Mouse (Mus musculus): ENCODE measurements around the gene Plcb2. TPM values are rescaled to one million over a fixed set of nuclear protein-coding genes. Genes with fewer than 3 reads are reported as not detected.

The Plcb2 gene
- polyA plus RNA-seq, 1 experiment: not detected

GRCm38 (mm10) chr2:118697955-118698354 is 30.3 kb downstream of the Plcb2 start:
- Histone ChIP-seq H3K27ac (ENCODE audit: insufficient read depth, low read length) (no peak overlapping the region), H3K9me3 (replicated peaks; ENCODE audit: control insufficient read depth, insufficient read depth, low read length, poor library complexity, severe bottlenecking) (no peaks in the 10 kb centered on the region), H3K27me3 (ENCODE audit: control insufficient read depth, insufficient read depth, low read length, poor library complexity, severe bottlenecking) (peaks cover 24% of the 10 kb centered on the region)

GRCm38 (mm10) chr2:118697311-118697877 is 30.8 kb downstream of the Plcb2 start:
- Histone ChIP-seq H3K36me3 (ENCODE audit: control insufficient read depth, insufficient read depth, low read length, poor library complexity, severe bottlenecking) (no peaks in the 10 kb centered on the region), H3K4me1 (ENCODE audit: control insufficient read depth, insufficient read depth, low read length) (no peaks in the 10 kb centered on the region), H3K9ac (ENCODE audit: low read depth, poor library complexity, severe bottlenecking) (no peak overlapping the region), H3K27me3 (ENCODE audit: control insufficient read depth, insufficient read depth, low read length, poor library complexity, severe bottlenecking) (peaks cover 19% of the 10 kb centered on the region), H3K9me3 (replicated peaks; ENCODE audit: control insufficient read depth, insufficient read depth, low read length, poor library complexity, severe bottlenecking) (no peaks in the 10 kb centered on the region), H3K4me3 (ENCODE audit: low read depth, low read length) (no peak overlapping the region), H3K27ac (ENCODE audit: insufficient read depth, low read length) (no peak overlapping the region)
- TF ChIP-seq POLR2A (IDR thresholded peaks at IDR 0.05; ENCODE audit: insufficient read depth, low read length) (no peak), EP300 (IDR thresholded peaks at IDR 0.05; ENCODE audit: insufficient read depth, low read depth, low read length) (no peak), CTCF (IDR thresholded peaks at IDR 0.05; ENCODE audit: low read depth, low read length) (no peak)

More at GRCm38 (mm10) chr2:118697955-118698354, 30.3 kb downstream of the Plcb2 start:
- no peak overlapping the region for H3K9ac ChIP-seq (ENCODE audit: low read depth, poor library complexity, severe bottlenecking)
- TF ChIP-seq EP300 (IDR thresholded peaks at IDR 0.05; ENCODE audit: insufficient read depth, low read depth, low read length) (no peak), CTCF (IDR thresholded peaks at IDR 0.05; ENCODE audit: low read depth, low read length) (no peak), POLR2A (IDR thresholded peaks at IDR 0.05; ENCODE audit: insufficient read depth, low read length) (no peak)
- H3K36me3 ChIP-seq (ENCODE audit: control insufficient read depth, insufficient read depth, low read length, poor library complexity, severe bottlenecking): no peaks in the 10 kb centered on the region
- no peaks in the 10 kb centered on the region for H3K4me1 ChIP-seq (ENCODE audit: control insufficient read depth, insufficient read depth, low read length)
- H3K4me3 ChIP-seq (ENCODE audit: low read depth, low read length): no peak overlapping the region

DNA sequence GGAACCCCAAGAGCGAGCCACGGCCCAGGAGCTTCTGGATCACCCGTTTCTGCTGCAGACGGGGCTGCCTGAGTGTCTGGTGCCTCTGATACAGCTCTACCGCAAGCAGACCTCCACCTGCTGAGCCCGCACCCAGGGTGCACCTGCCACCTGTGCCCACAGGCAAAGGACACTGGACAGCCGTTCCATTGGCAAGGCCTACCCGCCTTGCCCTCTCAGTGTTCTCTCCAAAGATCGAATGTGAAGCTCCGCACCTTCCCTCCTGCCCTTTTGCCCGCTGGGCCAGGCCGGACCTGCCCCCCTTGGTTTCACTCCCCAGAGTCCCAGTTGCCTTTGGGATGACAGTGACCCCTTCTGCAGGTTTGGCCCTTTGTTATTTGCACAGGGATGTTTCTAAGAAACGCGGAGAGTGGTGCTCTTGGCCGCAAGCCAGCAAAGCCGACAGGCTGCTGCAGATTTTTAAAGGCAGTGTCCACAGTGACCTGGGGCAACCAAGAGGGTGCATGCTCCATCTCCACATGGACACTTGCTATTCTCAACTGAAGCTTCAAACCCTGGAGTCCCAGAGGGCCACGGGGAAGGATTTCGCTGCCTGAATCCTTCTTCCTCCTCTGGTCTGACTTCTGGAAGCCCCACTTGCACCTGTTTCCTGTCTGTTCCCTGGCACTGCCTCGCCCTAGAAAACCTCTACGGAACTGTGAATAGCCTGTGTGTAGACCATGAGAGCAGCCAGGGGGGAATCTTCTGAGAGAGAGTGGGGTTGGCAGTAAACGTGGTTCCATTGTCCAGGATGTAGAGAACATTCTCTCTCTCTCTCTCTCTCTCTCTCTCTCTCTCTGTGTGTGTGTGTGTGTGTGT is 31.6 kb downstream of the Plcb2 start:
- Histone ChIP-seq H3K9ac (ENCODE audit: low read depth, poor library complexity, severe bottlenecking) (no peak overlapping the region), H3K27me3 (ENCODE audit: control insufficient read depth, insufficient read depth, low read length, poor library complexity, severe bottlenecking) (peaks cover 13% of the 10 kb centered on the region), H3K9me3 (replicated peaks; ENCODE audit: control insufficient read depth, insufficient read depth, low read length, poor library complexity, severe bottlenecking) (no peaks in the 10 kb centered on the region), H3K27ac (ENCODE audit: insufficient read depth, low read length) (no peak overlapping the region), H3K4me1 (ENCODE audit: control insufficient read depth, insufficient read depth, low read length) (no peaks in the 10 kb centered on the region), H3K4me3 (ENCODE audit: low read depth, low read length) (peak overlapping the region; percentile 10; the same call in 1 of the 2 replicates), H3K36me3 (ENCODE audit: control insufficient read depth, insufficient read depth, low read length, poor library complexity, severe bottlenecking) (no peaks in the 10 kb centered on the region)
- TF ChIP-seq CTCF (IDR thresholded peaks at IDR 0.05; ENCODE audit: low read depth, low read length) (no peak), EP300 (IDR thresholded peaks at IDR 0.05; ENCODE audit: insufficient read depth, low read depth, low read length) (no peak), POLR2A (IDR thresholded peaks at IDR 0.05; ENCODE audit: insufficient read depth, low read length) (no peak)

GRCm38 (mm10) chr2:118695677-118696232 is 32.5 kb downstream of the Plcb2 start:
- peak overlapping the region; percentile 10 for H3K4me3 ChIP-seq (ENCODE audit: low read depth, low read length)
- no peaks in the 10 kb centered on the region for H3K4me1 ChIP-seq (ENCODE audit: control insufficient read depth, insufficient read depth, low read length)
- TF ChIP-seq POLR2A (IDR thresholded peaks at IDR 0.05; ENCODE audit: insufficient read depth, low read length) (no peak), CTCF (IDR thresholded peaks at IDR 0.05; ENCODE audit: low read depth, low read length) (peak; percentile 43)
- no peak overlapping the region for H3K9ac ChIP-seq (ENCODE audit: low read depth, poor library complexity, severe bottlenecking)
- H3K36me3 ChIP-seq (ENCODE audit: control insufficient read depth, insufficient read depth, low read length, poor library complexity, severe bottlenecking): no peaks in the 10 kb centered on the region
- peaks cover 4% of the 10 kb centered on the region; the same call in 1 of the 2 replicates for H3K27me3 ChIP-seq (ENCODE audit: control insufficient read depth, insufficient read depth, low read length, poor library complexity, severe bottlenecking)
- H3K27ac ChIP-seq (ENCODE audit: insufficient read depth, low read length): no peak overlapping the region
- no peaks in the 10 kb centered on the region for H3K9me3 ChIP-seq (replicated peaks; ENCODE audit: control insufficient read depth, insufficient read depth, low read length, poor library complexity, severe bottlenecking)

- Histone ChIP-seq H3K4me1 (ENCODE audit: control insufficient read depth, insufficient read depth, low read length) (no peaks in the 10 kb centered on the region), H3K9ac (ENCODE audit: low read depth, poor library complexity, severe bottlenecking) (no peak overlapping the region), H3K9me3 (replicated peaks; ENCODE audit: control insufficient read depth, insufficient read depth, low read length, poor library complexity, severe bottlenecking) (no peaks in the 10 kb centered on the region), H3K4me3 (ENCODE audit: low read depth, low read length) (no peak overlapping the region), H3K27ac (ENCODE audit: insufficient read depth, low read length) (no peak overlapping the region), H3K36me3 (ENCODE audit: control insufficient read depth, insufficient read depth, low read length, poor library complexity, severe bottlenecking) (no peaks in the 10 kb centered on the region), H3K27me3 (ENCODE audit: control insufficient read depth, insufficient read depth, low read length, poor library complexity, severe bottlenecking) (no peaks in the 10 kb centered on the region)
- TF ChIP-seq POLR2A (IDR thresholded peaks at IDR 0.05; ENCODE audit: insufficient read depth, low read length): no peak
- no peak for TF ChIP-seq EP300 (IDR thresholded peaks at IDR 0.05; ENCODE audit: insufficient read depth, low read depth, low read length)
- TF ChIP-seq CTCF (IDR thresholded peaks at IDR 0.05; ENCODE audit: low read depth, low read length): no peak
These were observed 34.8 kb downstream of the Plcb2 start for GRCm38 (mm10) chr2:118693370-118693966.

Measured in ES-Bruce4 (cell line).